Mouse (Mus musculus): ENCODE data around the gene Herc2. TPM values are rescaled to one million over a fixed set of nuclear protein-coding genes. Genes with fewer than 3 reads are reported as not detected.

Herc2 gene
- polyA plus RNA-seq, 1 experiment from 2014 or later: 50.7 TPM

GRCm38 (mm10) chr7:56220811-56221210 is 170.8 kb downstream of the Herc2 start:
- Histone ChIP-seq H3K27ac (replicated peaks) (no peak overlapping the region), H3K9ac (no peak overlapping the region), H3K4me2 (no peak overlapping the region), H3K36me3 (peaks cover 79% of the 10 kb centered on the region), H3K9me3 (no peaks in the 10 kb centered on the region), H3K4me3 (no peak overlapping the region), H3K27me3 (no peaks in the 10 kb centered on the region), H3K4me1 (replicated peaks) (no peaks in the 10 kb centered on the region)
- ATAC-seq (ENCODE audit: low FRiP score, low read depth): no peak
- WGBS: 87% methylated on average over 6 of the region's 6 CpGs

DNA sequence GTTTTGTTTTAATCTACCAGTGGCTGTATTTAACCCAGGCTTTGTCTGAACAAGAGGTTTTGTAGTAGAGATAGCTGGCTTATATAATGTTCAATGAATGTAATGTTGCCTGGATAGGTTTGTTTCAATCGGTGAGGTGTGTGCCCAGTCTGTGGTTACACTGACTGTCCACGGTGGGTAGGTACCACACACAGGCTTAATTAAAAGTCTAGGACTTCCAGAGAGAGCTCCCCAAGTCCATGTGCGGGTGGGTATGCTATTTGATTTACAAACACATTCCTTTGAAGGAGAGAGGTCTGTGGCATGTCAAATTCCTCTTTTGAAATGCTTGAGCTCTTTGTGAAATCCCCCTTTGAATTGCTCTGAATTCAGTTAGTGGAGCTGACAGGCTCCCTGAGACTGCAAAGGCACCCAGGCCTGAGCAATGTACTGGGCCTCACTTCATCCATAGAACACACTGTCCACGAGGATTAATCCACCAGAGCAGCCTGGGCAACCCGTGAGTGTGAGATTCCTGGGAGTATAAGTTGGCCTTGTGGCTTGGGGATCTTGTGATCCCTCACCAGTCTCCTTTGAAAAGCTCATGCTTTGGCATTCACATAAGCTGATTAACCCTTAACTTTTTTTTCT is 185.9 kb downstream of the Herc2 start:
- Histone ChIP-seq H3K9ac (no peak overlapping the region), H3K27ac (replicated peaks) (no peak overlapping the region), H3K9me3 (no peaks in the 10 kb centered on the region), H3K4me3 (no peak overlapping the region), H3K36me3 (peaks cover 25% of the 10 kb centered on the region), H3K27me3 (no peaks in the 10 kb centered on the region), H3K4me2 (no peak overlapping the region), H3K4me1 (replicated peaks) (no peaks in the 10 kb centered on the region)
- no peak for ATAC-seq (ENCODE audit: low FRiP score, low read depth)
- WGBS: 44% methylated on average over 5 of the region's 5 CpGs

- Histone ChIP-seq H3K4me1 (replicated peaks) (no peaks in the 10 kb centered on the region), H3K27ac (replicated peaks) (no peak overlapping the region), H3K27me3 (no peaks in the 10 kb centered on the region)
These were observed 186.6 kb downstream of the Herc2 start for GRCm38 (mm10) chr7:56236617-56237016.

GRCm38 (mm10) chr7:56239543-56239942 is 189.5 kb downstream of the Herc2 start, which contains the start of gene Oca2:
Gene Oca2, plus strand, starts transcription at chr7:56239760.
- 56% methylated on average over 3 of the region's 3 CpGs for WGBS
- H3K9ac ChIP-seq: no peak within 1 kb of the TSS
- no peaks in the 10 kb centered on the region for H3K4me1 ChIP-seq (replicated peaks)
- no peak within 1 kb of the TSS for H3K4me3 ChIP-seq
- no peaks in the 10 kb centered on the region for H3K9me3 ChIP-seq
- H3K27me3 ChIP-seq: no peaks in the 10 kb centered on the region
- H3K4me2 ChIP-seq: no peak within 1 kb of the TSS
- H3K27ac ChIP-seq (replicated peaks): no peak within 1 kb of the TSS
- no peaks in the 10 kb centered on the region for H3K36me3 ChIP-seq
- no peak for ATAC-seq (ENCODE audit: low FRiP score, low read depth)

More at GRCm38 (mm10) chr7:56236617-56237016, 186.6 kb downstream of the Herc2 start:
- H3K4me2 ChIP-seq: no peak overlapping the region
- 76% methylated on average over 3 of the region's 3 CpGs for WGBS
- H3K9me3 ChIP-seq: no peaks in the 10 kb centered on the region
- H3K4me3 ChIP-seq: no peak overlapping the region
- no peak overlapping the region for H3K9ac ChIP-seq
- no peak for ATAC-seq (ENCODE audit: low FRiP score, low read depth)
- H3K36me3 ChIP-seq: peaks cover 21% of the 10 kb centered on the region

DNA sequence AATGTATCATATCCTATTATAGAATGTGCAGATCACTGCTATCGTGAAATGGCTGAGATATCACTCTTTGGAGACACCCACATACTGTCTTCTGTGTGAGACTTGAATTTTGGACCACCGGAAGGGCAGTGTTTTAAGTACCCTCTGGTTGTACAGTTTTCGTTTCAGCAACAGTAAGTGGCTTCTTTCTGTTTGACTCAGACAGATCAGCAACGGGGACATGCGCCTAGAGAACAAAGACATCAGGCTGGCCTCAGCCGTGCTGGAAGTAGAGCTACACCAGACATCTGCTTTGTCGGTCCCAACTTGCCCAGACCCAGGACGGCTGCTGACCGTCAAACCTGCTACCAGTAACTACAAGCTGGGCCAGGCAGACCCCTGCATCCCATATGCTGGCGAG is 204.6 kb downstream of the Herc2 start:
- no peaks in the 10 kb centered on the region for H3K27me3 ChIP-seq
- H3K4me3 ChIP-seq: no peak overlapping the region
- H3K4me1 ChIP-seq (replicated peaks): no peaks in the 10 kb centered on the region
- H3K9me3 ChIP-seq: no peaks in the 10 kb centered on the region
- no peak overlapping the region for H3K27ac ChIP-seq (replicated peaks)
- H3K4me2 ChIP-seq: no peak overlapping the region
- H3K36me3 ChIP-seq: no peaks in the 10 kb centered on the region
- no peak overlapping the region for H3K9ac ChIP-seq
- 81% methylated on average over 10 of the region's 10 CpGs for WGBS
- ATAC-seq (ENCODE audit: low FRiP score, low read depth): no peak

DNA sequence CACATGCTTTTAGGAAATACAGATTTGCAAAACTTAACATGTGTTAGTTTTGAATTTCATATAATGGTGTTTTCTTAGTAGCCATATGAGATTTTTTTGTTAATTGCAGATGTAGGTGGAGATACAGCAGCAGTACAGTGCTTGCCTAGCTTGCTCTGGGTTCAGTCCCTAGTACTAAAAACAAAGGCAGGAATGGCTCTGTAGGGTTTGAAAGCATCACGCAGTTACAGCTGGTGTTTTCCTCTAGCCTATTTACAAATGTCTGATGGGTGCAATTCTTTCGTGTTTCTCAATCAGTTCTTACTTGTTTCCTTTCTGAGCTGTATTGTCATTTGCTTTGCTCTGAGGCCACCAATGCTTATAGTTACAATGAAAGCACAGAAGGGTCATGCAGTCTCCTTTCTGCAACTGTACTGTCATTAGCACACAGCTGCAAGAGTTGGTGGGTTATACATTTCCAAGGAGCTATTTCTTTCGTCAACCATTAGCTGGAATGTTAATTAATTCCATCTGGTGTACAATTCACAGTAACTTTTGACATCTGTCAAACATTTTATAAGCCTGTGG is 208.0 kb downstream of the Herc2 start:
- 73% methylated on average over 3 of the region's 3 CpGs for WGBS
- Histone ChIP-seq H3K36me3 (no peaks in the 10 kb centered on the region), H3K4me1 (replicated peaks) (no peaks in the 10 kb centered on the region), H3K27me3 (no peaks in the 10 kb centered on the region), H3K9me3 (no peaks in the 10 kb centered on the region), H3K27ac (replicated peaks) (no peak overlapping the region), H3K4me2 (no peak overlapping the region), H3K4me3 (no peak overlapping the region), H3K9ac (no peak overlapping the region)
- no peak for ATAC-seq (ENCODE audit: low FRiP score, low read depth)

GRCm38 (mm10) chr7:56277506-56277905 is 227.5 kb downstream of the Herc2 start:
- H3K9ac ChIP-seq: no peak overlapping the region
- H3K36me3 ChIP-seq: no peaks in the 10 kb centered on the region
- no peaks in the 10 kb centered on the region for H3K4me1 ChIP-seq (replicated peaks)
- H3K4me2 ChIP-seq: no peak overlapping the region
- ATAC-seq (ENCODE audit: low FRiP score, low read depth): no peak
- H3K4me3 ChIP-seq: no peak overlapping the region
- no peak overlapping the region for H3K27ac ChIP-seq (replicated peaks)
- H3K27me3 ChIP-seq: no peaks in the 10 kb centered on the region
- WGBS: 88% methylated on average over 2 of the region's 2 CpGs
- H3K9me3 ChIP-seq: no peaks in the 10 kb centered on the region

Other genes with a start within 250 kb of the Herc2 start
- 46.7 and 51.3 TPM in 2 replicates for gene Cyfip1, start 208.5 kb upstream of the Herc2 start, polyA plus RNA-seq (2015; fragmentation: Nextera tagmentation; extraction: Ambion mirVana)
- gene Nipa2, start 87.7 kb upstream of the Herc2 start, polyA plus RNA-seq (2015; fragmentation: Nextera tagmentation; extraction: Ambion mirVana): 35.7 and 40.2 TPM in 2 replicates
- 29.6 and 30.4 TPM in 2 replicates for gene Nipa1, start 30.2 kb upstream of the Herc2 start, polyA plus RNA-seq (2015; fragmentation: Nextera tagmentation; extraction: Ambion mirVana)
- 0.90 and 1.6 TPM in 2 replicates for gene Oca2, start 189.6 kb downstream of the Herc2 start, polyA plus RNA-seq (2015; fragmentation: Nextera tagmentation; extraction: Ambion mirVana)

Measured in hindbrain, embryonic 15.5 days (tissue).